Mouse (Mus musculus): ENCODE results near the gene Htr2b.

The Htr2b gene

DNA sequence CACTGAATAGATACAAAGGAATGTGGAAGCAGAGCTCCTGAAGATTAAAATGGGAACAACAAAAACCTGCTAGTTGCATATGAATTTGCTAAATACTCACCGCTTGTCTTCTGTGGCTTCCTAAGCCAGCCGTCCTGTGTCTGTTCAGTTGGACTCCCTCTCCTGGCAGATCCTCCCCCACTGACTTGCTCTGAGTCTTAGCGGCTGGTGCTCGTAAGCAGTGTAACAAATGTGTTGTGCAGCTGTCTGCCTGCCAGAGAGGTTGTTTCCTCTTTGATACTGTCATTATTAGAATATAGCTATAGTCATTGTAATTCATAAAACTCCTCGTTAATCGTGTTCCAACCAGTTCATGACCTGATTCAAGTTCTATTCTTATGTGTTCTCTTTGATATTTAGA is at the start of gene Htr2b:
Htr2b (minus strand) TSS at position 192 of the 400 bp plus-strand sequence.
- DNase-seq (ENCODE audit: extremely low spot score): no peak

DNA sequence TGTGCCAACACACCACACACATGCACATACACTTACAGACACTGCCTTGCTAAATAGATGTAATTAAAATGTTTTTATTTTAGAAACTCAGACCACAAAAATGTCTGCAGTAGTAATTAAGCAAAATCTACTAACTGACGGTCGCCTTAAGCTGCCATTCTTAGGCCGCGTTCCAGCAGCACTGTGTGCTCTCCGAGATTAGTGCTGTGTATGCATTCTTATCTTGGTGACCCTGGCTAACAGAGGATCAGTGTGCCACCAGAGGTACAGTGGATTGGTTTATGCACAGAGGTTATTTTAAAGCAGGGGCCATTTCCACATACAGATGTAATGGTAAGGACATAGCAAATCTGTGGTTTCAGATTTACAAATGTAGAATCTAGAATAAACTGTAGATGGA is 49.3 kb upstream of the Htr2b start:
- no peak for DNase-seq (ENCODE audit: extremely low spot score)

DNA sequence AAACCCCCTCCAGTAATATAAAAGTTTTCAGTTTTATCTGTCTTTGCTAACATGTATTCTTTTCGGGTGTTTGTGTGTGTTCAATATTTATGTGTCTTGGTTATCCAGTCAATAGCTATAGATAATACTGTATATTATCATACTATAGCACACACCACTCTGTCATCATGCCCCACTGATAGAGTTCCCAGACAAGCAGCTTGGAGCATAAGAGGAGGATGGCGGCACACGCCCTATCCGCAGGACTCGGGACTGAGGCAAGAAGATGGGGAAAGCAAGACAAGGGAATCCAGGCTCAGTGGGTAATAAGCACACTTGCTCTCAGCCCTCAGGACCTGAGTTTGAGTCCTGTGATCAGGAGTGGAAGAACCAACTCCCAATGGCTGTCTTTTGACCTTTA is 48.7 kb upstream of the Htr2b start:
- DNase-seq (ENCODE audit: extremely low spot score): no peak

DNA sequence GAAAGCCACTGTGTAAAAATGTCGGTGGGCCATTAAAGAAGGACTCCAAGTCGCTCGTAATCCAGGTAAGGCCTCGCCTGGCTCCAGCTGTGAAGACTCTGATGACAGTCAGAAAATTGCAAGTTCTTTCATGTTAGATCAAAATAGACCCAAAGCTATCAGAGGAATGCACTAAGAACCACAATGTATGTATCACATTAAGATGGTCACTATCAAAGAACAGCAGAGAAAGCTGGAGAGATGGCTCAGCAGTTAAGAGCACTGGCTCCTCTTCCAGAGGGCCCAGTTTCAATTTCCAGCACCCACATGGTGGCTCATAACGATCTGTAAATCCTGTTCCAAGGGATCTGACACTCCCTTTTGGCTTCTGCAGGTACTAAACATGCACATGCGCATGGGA is 48.3 kb upstream of the Htr2b start:
- DNase-seq (ENCODE audit: extremely low spot score): no peak

DNA sequence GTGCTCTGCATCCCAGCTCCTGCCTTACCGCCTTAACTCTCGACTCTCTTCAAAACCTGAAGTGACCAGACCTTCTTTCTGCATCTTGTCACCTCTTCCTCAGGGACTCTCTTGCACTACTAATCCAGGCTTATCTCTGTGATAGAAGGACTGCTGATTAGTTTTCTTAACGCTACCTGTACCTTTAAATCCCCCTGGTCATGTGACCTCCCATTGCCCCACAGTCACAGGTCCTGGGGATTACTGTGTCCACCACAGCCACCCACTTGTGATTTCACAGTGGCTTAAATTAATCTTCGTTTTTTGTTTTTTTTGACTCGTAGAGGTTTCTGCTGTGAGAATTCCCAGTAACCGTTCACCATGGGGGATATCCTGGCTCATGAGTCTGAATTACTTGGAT is 44.8 kb upstream of the Htr2b start:
- DNase-seq (ENCODE audit: extremely low spot score): no peak

DNA sequence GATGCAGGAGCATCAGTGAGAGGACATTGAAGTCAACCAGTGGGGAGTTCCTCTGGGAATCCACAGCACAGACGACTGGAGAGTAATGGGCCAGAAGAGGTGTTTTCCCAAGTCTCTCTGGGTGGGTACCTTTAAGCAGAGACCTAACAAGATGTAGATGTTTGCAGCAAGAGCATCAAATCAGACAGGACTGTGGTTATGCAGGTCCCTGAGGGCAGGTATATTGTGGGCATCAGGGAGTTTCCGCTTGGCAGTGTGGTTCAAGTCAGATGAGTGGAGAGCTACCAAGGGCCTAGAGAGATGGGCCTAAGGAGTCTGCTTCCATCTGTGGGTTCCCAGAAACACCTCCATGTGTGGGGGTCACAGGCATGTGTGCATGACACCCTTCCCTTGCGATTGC is 44.3 kb upstream of the Htr2b start:
- no peak for DNase-seq (ENCODE audit: extremely low spot score)

DNA sequence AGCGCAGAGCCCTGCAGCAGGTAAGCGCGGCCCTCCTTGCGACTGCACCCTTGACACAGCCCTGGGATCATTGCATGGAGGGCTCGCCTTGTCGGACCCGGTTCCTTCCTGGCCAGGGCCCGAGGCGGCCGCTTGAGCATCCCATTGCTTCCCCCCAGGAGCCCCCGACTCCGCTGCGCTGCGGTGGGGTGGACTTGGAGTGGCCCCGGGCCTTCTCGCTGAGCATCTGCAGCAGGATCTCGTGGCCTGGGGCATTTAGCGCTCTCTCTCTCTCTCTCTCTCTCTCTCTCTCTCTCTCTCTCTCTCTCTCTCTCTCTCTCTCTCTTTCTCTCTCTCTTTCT is 43.0 kb upstream of the Htr2b start:
- DNase-seq (ENCODE audit: extremely low spot score): no peak

DNA sequence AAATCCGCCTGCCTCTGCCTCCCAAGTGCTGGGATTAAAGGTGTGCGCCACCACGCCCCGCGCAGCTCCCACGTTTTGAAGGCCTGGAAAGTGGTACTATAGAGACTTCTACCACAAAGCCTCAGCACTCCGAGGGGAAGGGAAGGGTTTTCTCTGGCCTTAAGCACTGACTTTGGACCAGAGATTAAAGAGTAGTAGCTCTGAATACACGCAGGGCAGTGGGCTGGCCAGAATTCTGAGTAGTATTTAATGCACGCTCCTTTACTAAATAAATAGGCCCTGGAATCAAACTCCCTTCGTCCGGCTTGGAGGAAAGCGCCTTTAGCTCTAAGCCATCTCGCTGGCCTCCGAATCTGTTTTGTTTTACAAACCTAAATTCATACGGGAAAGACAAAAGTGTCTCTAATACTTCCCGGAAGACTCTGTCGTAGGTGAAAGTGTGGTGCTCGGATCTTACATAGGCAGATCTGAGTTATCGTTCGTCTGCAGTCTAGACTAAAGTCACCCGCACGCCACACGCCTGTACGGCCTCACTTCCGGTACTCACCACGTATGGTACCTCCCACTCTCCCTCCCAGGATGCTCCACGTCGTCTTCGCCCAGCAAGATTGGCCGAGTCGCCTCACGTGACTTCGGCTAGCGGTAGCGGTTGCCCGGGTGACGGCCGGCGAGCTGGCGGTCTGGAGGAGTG is 42.5 kb upstream of the Htr2b start, which contains the start of gene Armc9:
Armc9 (plus strand) TSS at position 648 of the 691 bp plus-strand sequence.
- DNase-seq (ENCODE audit: extremely low spot score): peak; percentile 91

DNA sequence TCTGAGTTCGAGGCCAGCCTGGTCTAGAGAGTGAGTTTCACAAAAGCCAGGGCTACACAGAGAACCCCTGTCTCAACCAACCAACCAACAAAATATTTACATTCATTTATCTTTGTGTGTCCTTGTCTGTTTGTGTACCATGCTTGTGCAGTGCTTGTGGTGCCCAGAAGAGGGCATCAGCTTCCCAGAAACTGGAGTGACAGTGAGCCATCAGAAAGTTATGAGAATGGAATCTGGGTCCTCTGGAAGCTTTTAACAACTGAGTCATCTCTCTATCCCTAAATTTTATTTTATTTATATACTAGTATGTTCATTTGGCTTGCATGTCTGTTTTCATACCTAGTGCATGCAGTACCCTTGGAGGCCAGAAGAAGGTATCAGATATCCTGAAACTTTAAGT is 40.8 kb upstream of the Htr2b start:
- no peak for DNase-seq (ENCODE audit: extremely low spot score)

DNA sequence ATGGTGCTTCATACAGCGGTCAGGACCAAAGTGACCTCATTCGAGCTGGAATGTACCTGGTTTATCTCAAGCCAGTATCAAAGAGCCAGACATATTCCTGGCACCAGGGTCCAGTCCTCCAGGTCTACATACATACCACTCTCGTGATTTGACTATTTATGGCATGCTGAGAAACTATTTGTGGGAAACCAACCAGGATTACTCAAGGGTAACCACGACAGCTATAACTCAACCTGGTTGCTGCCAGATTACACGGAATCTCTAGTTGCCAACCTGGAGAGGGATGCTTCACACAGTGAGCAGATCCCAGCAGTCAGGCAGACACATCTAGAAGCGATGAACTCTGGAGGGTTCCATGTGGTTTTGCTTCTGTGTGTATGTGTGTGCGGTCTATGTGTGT is 39.6 kb upstream of the Htr2b start:
- no peak for DNase-seq (ENCODE audit: extremely low spot score)

DNA sequence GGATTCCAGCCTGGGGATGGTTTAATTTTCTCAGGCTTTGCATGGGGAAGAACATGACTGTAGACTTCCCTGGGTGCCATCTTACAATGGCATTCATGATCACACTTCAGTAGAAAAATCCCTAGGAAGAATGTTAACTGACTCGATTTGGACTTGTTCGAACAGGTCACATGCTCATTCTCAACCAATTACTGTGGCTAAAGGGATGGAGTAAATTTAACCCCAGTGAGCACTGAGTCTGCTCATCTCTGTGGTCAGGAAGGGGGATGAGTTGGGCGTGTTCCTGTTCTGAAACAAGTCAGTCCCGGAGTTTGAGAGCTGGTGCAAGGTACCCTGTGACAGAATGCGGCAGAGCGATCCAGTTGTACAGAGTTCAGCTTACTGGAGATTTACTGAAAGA is 39.2 kb upstream of the Htr2b start:
- DNase-seq (ENCODE audit: extremely low spot score): no peak

DNA sequence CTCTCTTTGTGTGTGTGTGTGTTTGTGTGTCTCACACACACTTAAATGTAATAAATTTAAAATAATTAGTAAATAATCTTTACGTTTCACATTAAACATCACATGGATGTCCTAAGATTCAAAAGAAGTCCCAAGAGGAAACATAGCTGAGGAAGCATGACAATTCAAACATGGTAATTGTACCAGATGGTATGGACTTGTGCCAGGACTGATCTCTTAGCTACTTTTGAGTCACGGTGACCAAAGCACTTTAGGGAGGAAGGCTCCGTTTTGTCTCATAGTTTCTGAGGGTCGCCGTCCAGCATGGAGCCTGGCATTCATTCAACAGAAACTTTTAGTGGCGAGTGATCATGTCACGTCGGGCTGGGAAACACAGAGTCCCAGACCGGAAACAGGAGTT is 36.4 kb upstream of the Htr2b start:
- no peak for DNase-seq (ENCODE audit: extremely low spot score)

DNA sequence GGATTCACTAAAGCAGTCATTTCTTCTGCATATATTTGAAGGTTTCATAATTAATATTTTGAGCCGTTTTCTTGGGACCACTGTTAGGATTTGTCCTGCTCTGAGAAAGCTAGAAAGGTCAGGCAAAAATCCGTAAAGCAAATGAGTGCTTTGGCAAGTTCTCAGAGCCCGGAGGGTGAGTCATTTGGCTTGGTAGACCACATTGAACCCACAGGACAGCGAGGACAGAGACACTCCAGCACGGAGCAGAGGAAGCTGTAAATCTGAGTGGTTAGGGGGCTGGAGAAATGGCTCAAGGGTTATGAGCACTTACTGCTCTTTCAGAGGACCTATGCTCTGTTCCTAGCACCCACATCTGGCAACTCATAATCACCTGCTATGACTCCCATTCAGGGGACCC is 35.8 kb upstream of the Htr2b start:
- no peak for DNase-seq (ENCODE audit: extremely low spot score)

DNA sequence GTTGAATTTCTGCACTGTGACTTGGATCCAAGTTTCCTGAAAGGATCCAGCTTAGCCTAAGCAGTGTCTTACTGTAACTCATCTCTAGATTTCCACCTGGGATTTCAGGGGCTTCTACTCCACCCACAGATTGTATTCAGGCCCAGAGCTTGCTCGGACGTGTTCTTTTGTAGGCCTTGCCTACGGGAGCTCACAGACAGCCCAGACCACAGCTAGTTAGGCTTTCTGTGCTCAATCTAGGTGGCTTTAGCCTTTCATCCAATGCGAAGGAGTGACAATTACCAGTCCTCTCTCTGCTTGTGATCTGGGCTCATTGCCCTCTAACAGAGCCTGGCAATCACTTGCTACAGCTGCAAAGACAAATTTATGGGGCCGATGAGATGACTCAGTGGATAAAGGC is 34.5 kb upstream of the Htr2b start:
- DNase-seq (ENCODE audit: extremely low spot score): no peak

DNA sequence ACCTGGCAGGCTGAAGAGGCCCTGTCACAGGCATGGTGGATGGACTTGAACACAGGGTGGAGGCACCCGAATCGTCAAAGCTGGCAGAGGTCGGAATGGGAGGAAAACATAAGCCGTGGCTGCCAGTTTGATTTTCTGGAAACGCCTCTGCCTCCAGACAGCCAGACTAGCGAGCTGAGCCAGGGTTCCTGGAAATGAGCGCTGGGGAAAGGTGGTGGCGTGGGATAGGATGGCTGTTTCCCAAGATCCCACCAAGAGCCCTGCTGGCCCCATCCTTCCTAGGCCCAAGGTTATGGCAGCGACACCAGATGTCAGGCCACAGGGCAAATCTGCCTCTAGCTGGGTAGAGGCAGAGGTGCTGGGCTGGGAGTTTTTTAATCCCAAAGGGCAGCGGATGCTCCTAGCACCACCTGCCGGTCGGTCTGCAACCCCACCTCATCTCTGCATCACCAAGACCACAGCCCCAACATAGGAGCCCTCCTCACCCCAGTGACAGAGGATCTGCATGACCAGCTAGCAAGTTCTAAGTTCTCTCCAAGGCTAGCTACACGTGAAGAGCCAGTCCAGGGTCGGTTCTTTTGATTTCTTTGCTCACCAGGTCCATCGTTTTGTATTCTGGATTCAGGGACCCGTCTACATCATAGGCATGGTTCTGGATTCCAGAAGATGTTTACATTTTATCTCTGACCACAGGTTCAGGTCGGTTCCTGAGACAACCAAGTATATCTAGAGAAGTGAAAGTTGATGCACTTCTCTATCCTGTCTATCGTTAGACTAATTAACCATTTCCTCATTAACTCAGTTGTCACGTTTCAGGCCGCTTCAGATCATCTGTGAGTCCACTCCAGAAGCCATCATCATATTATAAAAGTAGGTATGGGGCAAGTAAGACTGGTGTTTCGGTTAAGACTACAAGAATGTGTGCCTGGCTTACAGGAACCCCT is 32.5 kb upstream of the Htr2b start:
- DNase-seq (ENCODE audit: extremely low spot score): no peak

DNA sequence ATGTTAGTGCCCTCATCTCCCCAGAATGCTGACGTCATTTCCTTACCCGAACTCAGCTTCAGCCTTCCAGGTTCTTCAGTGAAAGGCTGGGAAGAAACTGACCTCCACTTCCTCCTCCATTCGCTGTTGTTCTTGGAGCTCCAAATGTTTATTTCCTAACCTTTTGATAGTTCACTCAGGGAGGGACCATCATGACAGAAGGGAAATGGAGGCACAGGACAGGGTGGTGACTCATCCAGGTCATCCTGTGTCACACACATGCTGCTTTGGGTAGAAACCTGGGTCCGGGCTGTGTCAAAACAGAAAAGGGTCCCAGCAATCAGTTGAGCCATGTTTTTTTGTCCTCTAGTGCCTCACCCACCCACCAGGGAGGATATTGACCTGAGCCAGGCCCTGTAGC is 31.4 kb upstream of the Htr2b start:
- no peak for DNase-seq (ENCODE audit: extremely low spot score)

DNA sequence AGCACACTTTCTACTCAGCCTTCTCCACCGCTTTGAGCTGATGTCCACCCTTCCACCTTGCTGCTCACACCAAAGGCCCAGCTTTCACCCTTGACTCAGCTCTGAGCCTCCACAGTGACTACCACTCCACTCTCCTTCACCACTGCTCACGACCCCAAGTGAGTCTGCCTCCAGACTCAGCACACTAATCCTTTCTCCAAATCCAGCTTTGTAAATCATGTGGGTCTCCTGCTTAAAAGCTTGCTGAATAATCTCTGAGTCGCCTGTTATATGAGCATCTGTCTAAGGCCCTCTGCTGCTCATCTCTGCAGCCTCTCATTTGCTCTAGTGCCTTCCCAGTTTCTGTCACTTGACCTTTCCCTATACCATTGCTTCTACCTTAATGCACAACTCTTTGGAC is 29.3 kb upstream of the Htr2b start:
- DNase-seq (ENCODE audit: extremely low spot score): no peak

DNA sequence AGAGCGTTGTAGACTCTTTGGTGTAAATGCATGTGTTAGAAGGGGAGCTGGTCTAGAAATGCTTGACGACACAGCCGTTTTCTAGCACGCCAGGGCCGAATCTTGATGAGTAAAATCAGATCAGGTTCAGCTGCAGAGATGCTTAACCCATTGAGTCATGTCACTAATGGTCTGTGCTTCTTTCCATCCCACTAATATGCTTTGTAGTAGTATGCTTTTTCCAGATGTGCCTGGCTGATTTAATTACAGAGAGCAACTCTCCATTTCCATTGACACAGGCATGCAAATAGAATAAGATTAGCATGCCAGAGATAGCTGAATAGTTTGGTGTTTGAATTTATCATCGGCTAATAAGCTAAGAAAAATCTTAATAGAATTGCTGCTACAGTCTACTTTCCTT is 23.5 kb upstream of the Htr2b start:
- no peak for DNase-seq (ENCODE audit: extremely low spot score)

DNA sequence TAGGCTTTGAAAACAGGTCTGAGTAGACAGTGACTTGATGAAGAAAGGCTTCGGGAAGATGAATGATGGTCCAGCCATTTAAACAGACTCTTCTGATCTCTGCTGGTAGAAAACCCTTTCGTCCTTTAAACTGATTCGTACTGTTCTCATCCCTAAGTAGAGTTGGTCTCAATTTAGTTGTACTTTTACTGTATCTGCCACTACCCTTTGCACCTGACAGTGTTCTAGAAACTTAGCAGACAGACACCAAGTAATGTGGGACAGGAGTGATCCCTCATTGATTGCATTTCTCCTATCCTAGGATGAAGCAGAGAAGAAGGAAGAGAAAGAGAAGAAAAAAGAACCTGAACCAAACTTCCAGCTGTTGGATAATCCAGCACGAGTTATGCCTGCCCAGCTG is 21.6 kb upstream of the Htr2b start, which contains the start of gene Gm21972:
Gm21972 (plus strand) TSS at position 301 of the 400 bp plus-strand sequence.
- no peak for DNase-seq (ENCODE audit: extremely low spot score)

DNA sequence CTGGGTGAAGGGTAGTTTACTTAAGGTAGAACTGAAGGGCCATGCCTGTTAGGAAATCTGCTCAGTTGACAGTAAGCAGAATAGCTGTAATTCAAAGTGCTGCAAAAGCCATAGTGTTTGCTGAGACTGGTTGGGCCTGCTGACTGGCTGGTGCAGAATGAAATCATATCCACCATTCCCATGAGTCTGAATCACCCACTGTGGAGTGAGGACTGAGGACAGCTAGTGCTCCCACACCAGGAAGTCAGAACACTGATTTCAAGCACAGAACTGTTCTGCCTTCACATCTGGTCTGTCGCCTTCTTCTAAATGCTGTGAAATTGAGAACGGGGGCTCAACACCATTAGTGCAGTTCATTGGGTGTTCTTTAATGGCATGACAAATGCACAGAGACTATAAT is 14.3 kb upstream of the Htr2b start:
- DNase-seq (ENCODE audit: extremely low spot score): no peak

DNA sequence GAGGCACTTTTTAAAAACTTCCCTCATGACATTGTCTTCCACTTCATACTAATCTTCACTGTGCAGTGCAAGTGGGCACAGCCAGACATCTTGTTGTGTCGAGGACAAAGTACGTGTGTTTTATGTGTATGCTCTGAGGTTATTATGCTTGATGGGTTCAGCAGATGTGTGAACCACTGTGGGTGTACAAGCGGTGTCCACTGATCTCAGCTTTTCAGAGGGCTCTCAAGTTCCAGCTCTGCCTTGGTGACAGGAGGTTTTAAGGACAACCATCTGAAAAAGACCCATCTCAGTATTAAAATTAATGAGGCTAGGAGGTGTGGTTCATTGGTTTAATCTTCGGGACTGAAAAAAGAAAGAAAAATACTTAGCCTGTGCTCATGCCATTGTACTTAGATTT is 7.8 kb upstream of the Htr2b start:
- no peak for DNase-seq (ENCODE audit: extremely low spot score)

DNA sequence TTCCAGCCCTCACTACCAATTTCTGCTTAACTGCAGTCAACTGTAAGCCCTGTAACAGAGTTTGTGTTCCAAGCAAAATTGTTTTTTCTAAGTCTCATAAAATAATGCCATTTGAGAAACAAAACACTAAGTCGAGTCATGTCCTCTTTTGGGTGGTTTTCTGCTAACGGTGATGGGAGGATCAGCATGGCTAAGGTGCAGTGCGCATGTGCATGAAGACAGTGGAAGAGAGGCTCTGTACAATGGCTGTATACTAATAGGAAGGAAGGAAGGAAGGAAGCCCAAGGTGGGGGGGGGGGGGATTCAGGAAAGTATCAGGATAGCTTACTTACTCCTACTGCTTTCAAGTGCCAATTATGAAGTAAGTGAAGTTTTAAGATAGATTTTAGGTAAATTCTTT is 2.4 kb upstream of the Htr2b start:
- no peak for DNase-seq (ENCODE audit: extremely low spot score)

DNA sequence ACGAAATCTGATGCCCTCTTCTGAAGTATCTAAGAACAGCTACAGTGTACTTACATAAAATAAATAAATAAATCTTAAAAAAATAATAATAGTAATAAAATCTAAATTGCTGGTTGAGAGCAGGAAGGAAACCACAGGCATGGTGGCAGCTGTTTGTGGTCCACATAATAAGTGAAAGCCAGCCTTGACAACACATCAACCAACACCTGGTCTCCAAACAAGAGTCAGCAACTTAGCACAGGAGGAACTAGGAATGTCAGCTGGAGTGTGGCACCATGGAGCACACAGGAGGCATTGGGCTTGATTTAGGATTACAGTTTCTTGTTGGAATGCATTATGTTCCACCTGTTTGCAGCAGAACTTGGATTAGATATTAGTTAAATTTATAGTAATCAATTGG is 6.7 kb downstream of the Htr2b start:
- DNase-seq (ENCODE audit: extremely low spot score): no peak
